Mouse (Mus musculus) hindbrain, embryonic 13.5 days (tissue): ENCODE results near the gene Tmem120b. TPM values are rescaled to one million over a fixed set of nuclear protein-coding genes. Genes with fewer than 3 reads are reported as not detected.

Experiments used
- ATAC-seq: fragments of 200-750 bp; cut with Nextera tagmentation; 2 replicates; pipeline ENCODE4 v1.8.0; 2017; ENCODE audit warnings: moderate TSS enrichment; ENCODE audit not compliant: low FRiP score
- H3K27ac ChIP-seq: fragments of 300-500 bp; sonication (generic); 2 replicates; pipeline ENCODE4 v1.5.1; 2015; ENCODE audit warnings: inconsistent platforms, mild to moderate bottlenecking, moderate library complexity
- H3K27me3 ChIP-seq: fragments of 300-500 bp; sonication (generic); 2 replicates; pipeline ENCODE4 v1.6.1; 2015; ENCODE audit warnings: mild to moderate bottlenecking, inconsistent platforms
- H3K36me3 ChIP-seq: fragments of 300-500 bp; sonication (generic); 2 replicates; pipeline ENCODE4 v1.6.1; 2015; ENCODE audit warnings: mild to moderate bottlenecking, inconsistent platforms
- H3K4me1 ChIP-seq: fragments of 300-500 bp; sonication (generic); replicated peaks from 2 replicates; pipeline ENCODE4 v1.6.1; 2015; ENCODE audit warnings: inconsistent platforms
- H3K4me2 ChIP-seq: fragments of 300-500 bp; sonication (generic); 2 replicates; pipeline ENCODE4 v1.6.1; 2015; ENCODE audit warnings: inconsistent platforms, mild to moderate bottlenecking, moderate library complexity
- H3K4me3 ChIP-seq: fragments of 300-500 bp; sonication (generic); 2 replicates; pipeline ENCODE4 v1.5.1; 2015; ENCODE audit warnings: mild to moderate bottlenecking, inconsistent platforms
- H3K9ac ChIP-seq: fragments of 300-500 bp; sonication (generic); 2 replicates; pipeline ENCODE4 v1.6.1; 2015; ENCODE audit warnings: mild to moderate bottlenecking, inconsistent platforms
- H3K9me3 ChIP-seq: fragments of 300-500 bp; sonication (generic); 2 replicates; pipeline ENCODE4 v1.6.1; 2016; ENCODE audit warnings: inconsistent platforms
- WGBS: fragments of 180-500 bp; shearing (Covaris S2); methylation state at CpG from one replicate; pipeline ENCODE4 v1.1.7; 2015; 5-methylcytosine and 5-hydroxymethylcytosine counted together
- polyA plus RNA-seq: library from polyadenylated mRNA; unstranded; fragments of >200 nt; fragmentation: Nextera tagmentation; extraction: Ambion mirVana; gene quantifications from 2 replicates; pipeline ENCODE4 v1.2.1, GENCODE M21; 2015

The Tmem120b gene
- polyA plus RNA-seq, 1 experiment from 2014 or later: 18.0 TPM

DNA sequence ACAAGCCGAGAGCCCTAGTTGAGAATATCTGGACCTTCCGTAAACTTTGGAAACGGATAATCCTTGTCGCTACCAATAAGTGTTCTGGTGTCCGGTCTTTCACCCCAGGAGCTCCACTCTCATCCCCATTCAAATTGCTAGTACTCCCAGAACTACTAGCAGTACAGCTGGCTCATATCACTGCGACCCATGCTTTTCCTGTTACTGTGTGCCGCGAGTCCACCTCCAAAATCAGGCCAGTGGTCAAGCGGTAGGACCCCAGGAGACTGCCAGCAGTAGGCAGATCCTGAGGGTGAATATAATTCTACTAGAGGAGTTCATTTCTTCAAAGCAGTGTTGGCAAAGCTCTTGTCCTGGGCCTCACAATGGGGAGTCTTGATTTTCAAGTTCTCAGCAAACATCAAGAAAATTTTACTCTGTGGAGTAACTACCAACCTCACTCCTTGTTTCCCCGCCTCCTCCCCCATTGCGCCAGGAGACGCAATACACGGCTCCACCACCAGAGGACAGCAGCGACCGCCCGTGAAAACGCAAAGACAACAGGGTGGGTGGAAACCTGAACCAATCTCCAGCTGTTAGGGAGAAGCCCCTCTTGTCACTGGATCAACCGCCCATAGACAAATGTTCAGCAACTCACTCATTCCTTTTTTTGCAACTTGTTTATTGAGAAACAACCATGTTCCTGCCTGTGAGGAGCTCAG is 65.0 kb downstream of the Tmem120b start:
- peaks cover 76% of the 10 kb centered on the region for H3K4me1 ChIP-seq
- H3K4me2 ChIP-seq: peak overlapping the region; percentile 100
- peaks cover 51% of the 10 kb centered on the region for H3K36me3 ChIP-seq
- peak overlapping the region; percentile 100; the same call in 1 of the 2 replicates for H3K9ac ChIP-seq
- H3K9me3 ChIP-seq: no peaks in the 10 kb centered on the region
- H3K27me3 ChIP-seq: no peaks in the 10 kb centered on the region
- ATAC-seq: no peak
- peak overlapping the region; percentile 100 for H3K27ac ChIP-seq
- peak overlapping the region; percentile 76 for H3K4me3 ChIP-seq
- 19% methylated on average over 18 of the region's 18 CpGs for WGBS

DNA sequence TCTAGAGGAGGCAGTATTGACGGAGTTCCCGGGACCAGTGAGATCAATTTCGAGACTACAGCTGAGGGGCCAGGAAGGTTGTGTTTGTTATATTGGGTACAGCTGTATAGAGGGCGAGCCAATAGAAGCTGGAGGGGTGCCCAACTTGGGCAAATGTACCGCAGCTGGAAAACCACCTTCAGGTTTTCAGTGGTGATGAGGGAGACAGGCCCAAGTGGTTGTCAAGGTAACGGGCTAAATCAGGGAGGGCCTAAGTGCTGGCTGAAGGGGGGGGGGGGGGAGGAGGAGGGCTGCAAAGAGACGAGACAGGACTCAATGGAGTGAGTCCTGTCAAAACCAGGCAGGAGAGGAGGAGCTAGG is 65.5 kb downstream of the Tmem120b start:
- peaks cover 45% of the 10 kb centered on the region for H3K36me3 ChIP-seq
- ATAC-seq: no peak
- peak overlapping the region; percentile 100 for H3K27ac ChIP-seq
- peak overlapping the region; percentile 100 for H3K9ac ChIP-seq
- no peaks in the 10 kb centered on the region for H3K27me3 ChIP-seq
- WGBS: 17% methylated on average over 6 of the region's 7 CpGs
- peak overlapping the region; percentile 76 for H3K4me3 ChIP-seq
- no peaks in the 10 kb centered on the region for H3K9me3 ChIP-seq
- peak overlapping the region; percentile 100 for H3K4me2 ChIP-seq
- peaks cover 75% of the 10 kb centered on the region for H3K4me1 ChIP-seq

DNA sequence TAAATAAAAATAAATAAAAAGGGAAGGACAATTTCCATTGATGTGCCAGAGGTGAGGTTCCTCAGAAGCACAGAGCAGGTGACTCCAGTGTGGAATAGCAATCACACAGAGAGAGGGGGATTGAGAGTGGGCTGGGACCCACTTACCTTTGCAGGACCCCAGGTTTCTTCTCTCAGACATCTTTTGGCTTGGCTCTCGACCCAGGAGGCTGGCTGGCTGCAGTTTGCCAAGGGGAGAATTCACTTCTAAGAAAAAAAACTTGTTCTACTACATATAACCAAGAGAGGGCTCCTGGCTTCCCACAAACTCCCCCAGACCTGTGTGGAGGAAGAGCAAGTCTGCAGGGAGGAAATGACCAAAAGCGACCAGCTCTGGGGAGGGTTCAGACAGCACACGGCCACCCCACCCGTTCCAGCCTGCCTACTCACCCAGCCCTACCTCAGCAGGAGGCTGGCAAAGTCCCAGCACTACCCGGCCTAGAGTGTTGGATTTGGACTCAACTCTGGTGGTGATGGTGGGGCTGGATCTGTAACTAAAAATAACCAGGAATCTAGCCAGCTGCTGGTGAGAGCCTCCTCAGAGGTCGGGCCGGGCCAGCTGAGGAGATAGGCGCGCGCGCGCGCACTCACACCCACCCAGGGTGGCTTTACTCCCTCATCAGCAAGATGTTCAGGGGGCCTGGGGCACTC is 66.1 kb downstream of the Tmem120b start:
- peak overlapping the region; percentile 100 for H3K27ac ChIP-seq
- H3K4me2 ChIP-seq: peak overlapping the region; percentile 100
- peaks cover 40% of the 10 kb centered on the region for H3K36me3 ChIP-seq
- peak overlapping the region; percentile 100 for H3K9ac ChIP-seq
- peak overlapping the region; percentile 76 for H3K4me3 ChIP-seq
- no peak for ATAC-seq
- H3K27me3 ChIP-seq: no peaks in the 10 kb centered on the region
- WGBS: 18% methylated on average over 13 of the region's 13 CpGs
- H3K4me1 ChIP-seq: peaks cover 71% of the 10 kb centered on the region
- H3K9me3 ChIP-seq: no peaks in the 10 kb centered on the region

DNA sequence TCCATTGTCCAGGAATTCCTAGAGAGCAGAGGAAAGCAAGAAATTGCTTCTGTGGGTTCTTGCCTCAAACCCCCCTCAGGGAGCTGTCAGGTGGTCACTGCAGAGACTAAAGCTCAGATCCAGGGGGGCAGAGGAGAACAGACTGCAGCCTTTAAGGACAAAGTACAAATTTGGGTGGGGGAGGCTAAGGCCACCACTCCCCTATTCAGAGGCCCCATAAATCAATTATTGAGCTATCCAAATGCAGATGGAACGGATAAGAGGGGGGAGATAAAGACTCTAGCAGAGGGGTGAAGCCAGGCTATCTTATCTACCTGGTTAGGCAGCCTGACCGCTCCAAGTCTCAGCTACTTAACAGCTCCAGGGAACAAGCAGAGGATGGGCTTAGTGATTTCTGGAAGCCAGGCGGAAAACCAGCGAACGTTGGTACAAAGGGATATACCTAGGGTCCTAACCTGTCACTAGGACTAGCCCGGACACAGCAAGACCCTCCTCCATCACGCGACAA is 66.7 kb downstream of the Tmem120b start:
- 22% methylated on average over 8 of the region's 8 CpGs for whole genome bisulfite sequencing
- Histone ChIP-seq H3K4me3 (peak overlapping the region; percentile 76), H3K9me3 (no peaks in the 10 kb centered on the region), H3K4me2 (peak overlapping the region; percentile 100), H3K27me3 (no peaks in the 10 kb centered on the region), H3K36me3 (peaks cover 34% of the 10 kb centered on the region), H3K27ac (peak overlapping the region; percentile 100), H3K9ac (peak overlapping the region; percentile 100), H3K4me1 (peaks cover 71% of the 10 kb centered on the region)
- no peak for ATAC-seq

DNA sequence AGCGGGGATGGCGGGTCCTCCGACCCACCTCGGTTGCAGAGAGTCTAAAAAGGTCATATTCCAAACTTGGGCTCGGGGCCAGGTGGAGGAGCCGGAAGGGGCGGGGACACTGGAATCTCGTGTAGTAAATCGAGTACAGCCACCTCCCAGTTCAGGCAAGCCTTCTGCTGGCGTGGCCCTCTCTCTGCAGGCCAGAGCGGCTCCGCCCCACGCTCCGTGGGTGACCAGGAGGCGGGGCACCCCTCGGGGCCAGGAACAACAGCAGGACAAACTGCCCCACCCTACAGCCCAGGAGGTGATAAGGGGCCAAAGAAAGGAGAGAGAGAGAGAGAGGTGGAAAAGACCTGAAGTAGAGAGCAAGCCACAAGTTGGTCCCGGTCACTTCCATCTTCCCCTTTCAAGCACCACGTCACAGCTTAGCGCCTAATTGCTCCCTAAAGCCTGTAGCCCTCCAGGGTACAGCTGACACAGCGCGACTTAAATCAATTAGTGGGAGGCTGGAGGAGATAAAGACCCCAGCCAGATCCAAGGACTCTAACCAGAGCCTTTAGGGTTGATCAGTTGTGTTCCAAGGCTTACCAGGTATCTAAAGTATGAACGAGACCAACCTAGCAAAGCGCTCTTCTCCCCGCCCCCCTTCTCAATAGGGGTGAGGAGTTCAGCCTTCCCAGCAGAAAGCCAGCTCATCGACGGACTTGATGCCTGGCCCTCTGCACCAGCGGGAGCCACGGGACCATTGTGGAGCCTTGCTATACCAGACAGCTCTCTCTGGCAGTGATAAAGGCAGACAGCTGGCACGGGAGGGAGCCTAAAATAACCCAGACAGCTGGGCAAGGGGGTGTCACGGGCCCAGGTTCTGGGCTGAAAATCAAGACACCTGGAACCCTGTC is 67.5 kb downstream of the Tmem120b start:
- H3K4me3 ChIP-seq: peak overlapping the region; percentile 76
- peak overlapping the region; percentile 100 for H3K4me2 ChIP-seq
- WGBS: 3% methylated on average over 30 of the region's 30 CpGs
- peaks cover 26% of the 10 kb centered on the region for H3K36me3 ChIP-seq
- no peaks in the 10 kb centered on the region for H3K9me3 ChIP-seq
- H3K9ac ChIP-seq: peak overlapping the region; percentile 100
- peak overlapping the region; percentile 100 for H3K27ac ChIP-seq
- H3K4me1 ChIP-seq: peaks cover 71% of the 10 kb centered on the region
- no peaks in the 10 kb centered on the region for H3K27me3 ChIP-seq
- ATAC-seq: peak; percentile 27

DNA sequence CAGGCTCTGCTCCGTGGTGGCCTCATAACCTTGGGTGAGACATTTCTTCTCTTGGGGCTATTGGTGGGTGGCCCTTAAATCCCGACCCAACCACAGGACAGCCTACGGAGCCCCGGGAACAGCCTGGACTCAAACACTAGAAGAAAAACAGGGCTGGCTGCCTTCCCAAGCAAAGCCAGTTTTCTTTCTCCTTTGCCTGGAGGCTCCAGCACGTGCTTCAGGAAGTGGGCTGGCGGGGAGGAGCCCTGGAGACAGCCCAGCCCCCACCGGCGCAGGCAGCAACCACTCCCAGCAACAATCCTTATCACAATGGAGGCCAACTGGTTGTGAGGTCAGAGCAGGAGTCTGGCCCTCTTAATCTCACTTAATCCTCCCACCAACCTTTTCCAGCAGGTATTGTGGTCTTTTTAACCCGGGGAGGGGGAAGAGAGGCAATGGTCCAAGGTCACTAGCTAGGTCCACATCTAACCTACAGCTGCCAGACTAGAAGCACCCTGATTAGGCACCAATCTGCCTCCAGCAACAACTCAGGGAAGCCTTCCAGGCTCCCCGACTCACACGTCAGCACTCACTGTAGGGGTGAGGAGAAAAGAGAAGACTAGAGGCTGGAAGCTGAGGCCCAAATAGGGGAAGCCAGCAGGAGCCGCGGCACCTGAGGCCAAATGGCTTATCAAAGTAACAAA is 68.3 kb downstream of the Tmem120b start:
- Histone ChIP-seq H3K9ac (peak overlapping the region; percentile 100), H3K4me3 (peak overlapping the region; percentile 76), H3K27me3 (no peaks in the 10 kb centered on the region), H3K36me3 (peaks cover 24% of the 10 kb centered on the region), H3K9me3 (no peaks in the 10 kb centered on the region), H3K4me2 (peak overlapping the region; percentile 100), H3K27ac (peak overlapping the region; percentile 100), H3K4me1 (peaks cover 68% of the 10 kb centered on the region)
- under 1% methylated on average over 13 of the region's 13 CpGs for WGBS
- ATAC-seq: no peak; the same call in 1 of the 2 replicates

DNA sequence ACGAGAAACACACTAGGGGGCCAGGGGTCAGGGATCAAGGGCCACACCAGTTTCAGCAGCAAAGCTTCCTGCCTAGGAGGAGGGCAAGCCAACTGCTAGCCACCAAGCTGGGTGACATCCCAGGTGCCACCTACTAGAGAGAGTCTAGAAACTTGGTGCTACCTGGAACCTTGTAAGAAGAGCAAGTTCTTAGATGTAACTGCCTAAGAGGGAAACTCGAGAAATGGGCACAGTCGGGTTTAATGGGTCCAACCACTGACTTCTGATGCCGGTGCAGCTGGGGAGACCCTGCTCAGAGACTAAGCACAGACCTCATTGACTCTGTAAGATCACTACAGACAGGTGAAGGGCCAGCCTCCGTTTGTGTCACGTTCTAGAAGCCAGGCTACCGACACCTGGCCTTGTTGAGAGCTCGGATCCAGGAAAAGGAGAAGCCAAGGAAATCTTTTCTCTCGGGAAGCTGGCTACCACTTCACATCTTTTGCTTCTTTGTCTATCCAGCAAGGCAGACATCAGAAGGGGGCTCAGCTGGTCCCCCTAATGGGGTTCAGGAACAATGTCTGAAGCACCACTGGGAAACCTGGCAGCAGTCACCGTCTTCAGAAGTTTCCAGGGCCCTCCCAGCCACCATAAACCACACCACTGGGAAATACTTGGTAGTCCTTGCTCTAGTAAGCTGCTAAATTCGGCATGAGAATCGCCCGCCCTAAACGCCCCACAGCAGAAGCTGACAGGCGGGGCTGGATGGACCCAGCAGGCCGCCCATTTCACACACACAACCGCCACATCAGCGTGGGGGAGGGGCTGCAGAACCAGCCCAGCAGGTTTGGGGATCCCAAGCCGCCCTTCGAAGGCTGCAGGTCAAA is 69.1 kb downstream of the Tmem120b start:
- Histone ChIP-seq H3K4me2 (peak overlapping the region; percentile 100), H3K9me3 (no peaks in the 10 kb centered on the region), H3K36me3 (peaks cover 24% of the 10 kb centered on the region), H3K27me3 (no peaks in the 10 kb centered on the region), H3K4me3 (peak overlapping the region; percentile 76), H3K27ac (peak overlapping the region; percentile 100), H3K4me1 (peaks cover 60% of the 10 kb centered on the region), H3K9ac (peak overlapping the region; percentile 100)
- ATAC-seq: no peak
- WGBS: under 1% methylated on average over 20 of the region's 20 CpGs

DNA sequence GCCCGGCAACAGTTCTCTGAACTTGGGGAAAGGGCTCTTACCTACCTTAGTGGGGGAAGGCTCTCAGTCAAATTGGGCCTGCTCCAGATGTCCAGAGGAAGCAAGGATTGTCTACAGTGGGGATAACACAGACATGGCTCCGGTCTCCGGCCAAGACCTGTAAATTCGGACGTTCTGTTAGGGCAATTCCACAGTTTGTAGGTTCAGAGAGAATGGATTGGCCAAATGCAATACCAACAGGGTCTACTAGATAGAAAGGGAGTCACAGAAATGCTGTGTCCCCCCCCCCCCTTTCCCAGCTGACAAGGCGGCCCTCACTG is 69.7 kb downstream of the Tmem120b start:
- Histone ChIP-seq H3K27me3 (no peaks in the 10 kb centered on the region), H3K36me3 (peaks cover 22% of the 10 kb centered on the region), H3K4me2 (peak overlapping the region; percentile 100), H3K27ac (peak overlapping the region; percentile 100), H3K9ac (peak overlapping the region; percentile 100), H3K9me3 (no peaks in the 10 kb centered on the region), H3K4me3 (peak overlapping the region; percentile 76), H3K4me1 (peaks cover 54% of the 10 kb centered on the region)
- ATAC-seq: no peak
- WGBS: 2% methylated on average over 6 of the region's 6 CpGs

DNA sequence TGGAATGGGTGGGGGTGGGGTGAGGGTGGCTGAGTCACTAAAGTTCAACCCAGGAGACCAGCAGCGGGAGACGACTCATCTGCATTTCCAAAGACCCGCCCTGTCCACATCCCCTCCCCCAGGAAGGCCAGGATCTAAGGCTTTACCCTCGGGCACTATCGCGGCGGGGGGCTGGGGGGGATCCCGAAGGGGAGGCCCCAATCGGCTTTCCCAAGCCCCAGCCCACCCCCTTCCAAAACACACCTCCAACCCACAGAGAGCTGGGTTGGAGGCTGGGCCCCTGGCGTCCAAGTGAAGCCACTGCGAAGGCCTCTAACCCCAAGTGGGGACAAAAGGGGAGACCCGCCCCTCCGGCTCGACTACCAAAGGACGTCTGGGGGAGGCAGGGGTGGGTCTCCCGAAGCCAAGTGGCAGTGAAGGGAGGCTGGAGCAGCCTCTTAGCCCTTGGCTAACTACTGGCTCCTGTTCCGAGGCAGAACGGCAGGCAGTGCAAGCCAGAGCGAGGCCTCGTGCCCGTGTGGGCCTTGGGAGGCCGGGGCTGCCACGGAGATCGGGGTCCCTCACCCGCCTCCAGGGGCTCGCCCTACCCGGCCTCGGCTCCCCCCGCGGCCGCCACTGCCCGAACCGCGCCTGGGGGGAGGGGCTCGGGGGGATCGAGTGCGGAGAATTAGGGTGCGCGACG is 70.2 kb downstream of the Tmem120b start:
- Histone ChIP-seq H3K4me1 (peaks cover 52% of the 10 kb centered on the region), H3K4me3 (peak overlapping the region; percentile 76), H3K36me3 (peaks cover 18% of the 10 kb centered on the region), H3K27ac (peak overlapping the region; percentile 100), H3K9me3 (no peaks in the 10 kb centered on the region), H3K27me3 (no peaks in the 10 kb centered on the region), H3K4me2 (peak overlapping the region; percentile 100), H3K9ac (peak overlapping the region; percentile 100)
- ATAC-seq: peak; percentile 4; the same call in 1 of the 2 replicates
- under 1% methylated on average over 34 of the region's 40 CpGs for WGBS

DNA sequence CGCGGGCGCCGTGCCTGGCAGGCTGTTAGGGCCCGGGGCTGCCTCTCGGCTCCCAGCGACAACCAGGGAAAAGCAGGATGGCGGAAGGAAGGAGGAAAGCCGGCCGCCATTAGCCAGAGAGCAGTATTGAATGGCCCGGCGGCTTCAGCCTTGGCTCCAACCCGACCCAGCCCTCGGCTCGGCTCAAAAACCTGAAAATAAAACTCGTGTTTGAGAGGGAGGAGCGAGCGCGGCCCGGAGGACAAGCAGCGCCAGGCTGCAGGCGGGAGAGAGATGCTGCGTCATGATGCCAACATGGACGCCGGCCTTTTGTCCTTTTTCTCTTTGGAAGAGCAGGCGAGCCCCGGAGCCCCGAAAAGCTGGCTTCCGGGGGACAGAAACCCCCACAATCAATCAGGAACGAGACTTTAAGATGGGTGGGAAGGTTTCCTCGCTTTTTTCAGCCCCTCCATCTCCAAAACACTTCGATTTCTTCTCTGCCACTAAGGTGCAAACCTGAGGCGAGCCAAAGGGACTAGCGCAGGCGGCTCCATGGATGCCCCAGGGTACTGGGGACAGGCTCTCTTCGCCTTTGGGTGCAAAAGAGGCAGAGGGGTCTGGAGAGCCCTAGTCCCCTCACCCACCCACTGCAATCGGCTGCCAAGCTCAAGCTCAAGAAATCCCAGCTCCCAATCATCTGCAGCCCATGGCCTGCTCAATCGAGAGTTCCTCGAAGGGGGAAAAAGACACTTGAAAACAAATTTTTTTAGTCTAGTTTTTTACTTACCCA is 70.9 kb downstream of the Tmem120b start:
- Histone ChIP-seq H3K9ac (peak overlapping the region; percentile 100), H3K4me1 (peaks cover 51% of the 10 kb centered on the region), H3K4me3 (peak overlapping the region; percentile 76), H3K9me3 (no peaks in the 10 kb centered on the region), H3K27ac (peak overlapping the region; percentile 100), H3K36me3 (peaks cover 12% of the 10 kb centered on the region), H3K27me3 (no peaks in the 10 kb centered on the region), H3K4me2 (peak overlapping the region; percentile 100)
- no peak for ATAC-seq
- WGBS: under 1% methylated on average over 38 of the region's 39 CpGs
